Mouse (Mus musculus): Measurements from ENCODE around the gene Smpx. TPM values are rescaled to one million over a fixed set of nuclear protein-coding genes. Genes with fewer than 3 reads are reported as not detected.

The Smpx gene
- polyA plus RNA-seq, 1 experiment, result 10.2 TPM

DNA sequence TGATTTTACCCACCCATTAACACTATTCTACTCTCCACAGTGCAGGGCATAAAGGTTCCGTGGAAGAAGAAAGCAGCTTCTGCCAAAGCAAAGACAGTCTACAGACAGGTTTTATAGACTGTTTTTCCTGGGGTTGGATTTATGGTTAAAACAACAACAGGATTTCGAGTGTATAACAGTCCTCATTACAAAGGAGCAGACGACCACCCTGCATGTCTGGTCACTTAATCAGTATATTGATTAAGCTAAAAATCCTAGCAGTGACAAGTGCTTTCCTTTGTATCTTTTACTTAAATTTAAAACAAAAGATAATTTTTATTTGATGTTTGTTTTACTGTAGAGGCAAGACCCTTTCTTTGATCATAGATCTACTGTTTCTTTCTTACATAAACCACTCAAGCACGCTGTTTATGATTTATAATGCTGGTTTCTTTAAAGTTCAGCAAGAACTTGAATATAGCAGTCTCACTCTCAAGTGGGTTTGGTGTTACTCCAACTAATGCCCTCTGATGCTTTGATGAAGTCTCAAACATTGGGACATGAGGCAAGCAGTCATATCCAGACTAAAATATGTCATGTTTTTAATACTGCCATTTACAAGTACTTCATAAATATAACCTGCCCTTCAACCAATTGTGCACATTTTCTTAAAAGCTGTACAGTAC, 10.0 kb downstream of the Smpx start:
- 85% methylated on average over 4 of the region's 4 CpGs for WGBS

DNA sequence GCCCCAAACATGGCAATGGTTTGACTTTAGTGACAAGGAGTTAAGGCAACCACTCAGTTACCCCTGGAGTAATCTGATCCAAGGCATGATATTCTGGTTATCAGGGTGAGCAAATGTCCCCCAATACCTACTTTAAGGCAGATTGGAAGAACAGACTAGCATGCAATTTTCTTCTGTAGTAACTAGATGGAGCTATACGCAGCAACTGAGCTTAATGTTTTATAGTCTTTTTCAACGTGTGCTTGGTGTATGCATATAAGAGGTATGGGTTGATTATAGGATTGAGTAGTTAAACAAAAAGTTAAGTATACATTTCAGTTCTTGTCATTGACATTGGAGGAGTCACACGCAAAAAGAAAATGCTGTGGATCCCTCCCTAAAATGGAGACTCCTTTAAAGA, 21.2 kb downstream of the Smpx start:
- WGBS, result 73% methylated on average over 3 of the region's 3 CpGs
- no peak overlapping the region for H3K27ac ChIP-seq (ENCODE audit: insufficient read depth, low read length)

More for the DNA sequence above, 10.0 kb downstream of the Smpx start:
- H3K27me3 ChIP-seq (ENCODE audit: control insufficient read depth, insufficient read depth, low read length), result no peaks in the 10 kb centered on the region
- no peaks in the 10 kb centered on the region for H3K4me1 ChIP-seq (ENCODE audit: control insufficient read depth, insufficient read depth, low read length)
- no peak overlapping the region for H3K27ac ChIP-seq (ENCODE audit: insufficient read depth, low read length)
- no peak for DNase-seq
- TF ChIP-seq POLR2A (IDR thresholded peaks at IDR 0.05; ENCODE audit: borderline replicate concordance, insufficient read depth, low read length) (no peak), CTCF (IDR thresholded peaks at IDR 0.05; ENCODE audit: borderline replicate concordance, insufficient read depth, low read depth, low read length) (no peak)
- no peak overlapping the region for H3K4me3 ChIP-seq (replicated peaks; ENCODE audit: insufficient read depth, low read depth, low read length)

DNA sequence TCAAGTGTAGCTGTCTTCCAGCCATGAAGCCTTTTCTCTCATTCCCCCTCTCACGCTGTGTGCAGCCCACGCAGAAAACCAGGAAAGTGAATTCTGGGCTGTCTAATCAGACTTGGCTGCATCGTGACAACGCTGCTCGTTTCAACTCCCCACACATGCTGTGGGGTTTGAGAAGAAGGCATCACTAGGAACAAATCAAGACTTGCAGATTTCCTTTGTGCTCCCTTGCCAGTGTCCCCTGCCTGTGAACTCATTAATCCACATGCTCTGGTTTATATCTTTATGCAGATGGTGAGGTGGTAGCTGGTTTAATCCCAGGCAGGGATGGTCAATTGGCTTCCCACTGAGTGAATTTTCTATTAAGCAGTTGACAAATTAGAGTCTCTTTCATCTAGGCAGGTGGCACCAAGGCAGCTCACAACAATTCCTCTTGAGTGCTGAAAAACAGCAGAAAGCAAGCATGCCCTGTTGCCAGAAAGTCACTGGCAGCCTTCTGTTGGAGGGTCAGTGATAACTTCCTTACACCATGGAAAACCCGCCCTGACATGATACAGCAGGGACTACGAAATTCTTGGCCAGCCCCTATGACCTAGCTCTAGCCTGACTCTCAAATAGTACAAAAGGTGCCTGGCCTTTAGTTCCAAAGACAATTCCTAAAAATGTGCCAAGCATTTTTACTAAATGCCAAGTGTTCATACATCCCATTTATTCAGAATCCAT, 32.1 kb downstream of the Smpx start:
- Histone ChIP-seq H3K4me3 (replicated peaks; ENCODE audit: insufficient read depth, low read depth, low read length) (no peak overlapping the region), H3K27me3 (ENCODE audit: control insufficient read depth, insufficient read depth, low read length) (no peaks in the 10 kb centered on the region), H3K4me1 (ENCODE audit: control insufficient read depth, insufficient read depth, low read length) (peaks cover 11% of the 10 kb centered on the region; the same call in 1 of the 2 replicates), H3K27ac (ENCODE audit: insufficient read depth, low read length) (no peak overlapping the region)
- DNase-seq, result peak; percentile 29 to 39
- TF ChIP-seq CTCF (IDR thresholded peaks at IDR 0.05; ENCODE audit: borderline replicate concordance, insufficient read depth, low read depth, low read length), result no peak
- TF ChIP-seq POLR2A (IDR thresholded peaks at IDR 0.05; ENCODE audit: borderline replicate concordance, insufficient read depth, low read length), result no peak
- 16% methylated on average over 7 of the region's 7 CpGs for WGBS

More for the DNA sequence above, 21.2 kb downstream of the Smpx start:
- Histone ChIP-seq H3K4me1 (ENCODE audit: control insufficient read depth, insufficient read depth, low read length) (no peaks in the 10 kb centered on the region), H3K4me3 (replicated peaks; ENCODE audit: insufficient read depth, low read depth, low read length) (no peak overlapping the region), H3K27me3 (ENCODE audit: control insufficient read depth, insufficient read depth, low read length) (no peaks in the 10 kb centered on the region)
- TF ChIP-seq POLR2A (IDR thresholded peaks at IDR 0.05; ENCODE audit: borderline replicate concordance, insufficient read depth, low read length) (no peak), CTCF (IDR thresholded peaks at IDR 0.05; ENCODE audit: borderline replicate concordance, insufficient read depth, low read depth, low read length) (no peak)
- no peak for DNase-seq

DNA sequence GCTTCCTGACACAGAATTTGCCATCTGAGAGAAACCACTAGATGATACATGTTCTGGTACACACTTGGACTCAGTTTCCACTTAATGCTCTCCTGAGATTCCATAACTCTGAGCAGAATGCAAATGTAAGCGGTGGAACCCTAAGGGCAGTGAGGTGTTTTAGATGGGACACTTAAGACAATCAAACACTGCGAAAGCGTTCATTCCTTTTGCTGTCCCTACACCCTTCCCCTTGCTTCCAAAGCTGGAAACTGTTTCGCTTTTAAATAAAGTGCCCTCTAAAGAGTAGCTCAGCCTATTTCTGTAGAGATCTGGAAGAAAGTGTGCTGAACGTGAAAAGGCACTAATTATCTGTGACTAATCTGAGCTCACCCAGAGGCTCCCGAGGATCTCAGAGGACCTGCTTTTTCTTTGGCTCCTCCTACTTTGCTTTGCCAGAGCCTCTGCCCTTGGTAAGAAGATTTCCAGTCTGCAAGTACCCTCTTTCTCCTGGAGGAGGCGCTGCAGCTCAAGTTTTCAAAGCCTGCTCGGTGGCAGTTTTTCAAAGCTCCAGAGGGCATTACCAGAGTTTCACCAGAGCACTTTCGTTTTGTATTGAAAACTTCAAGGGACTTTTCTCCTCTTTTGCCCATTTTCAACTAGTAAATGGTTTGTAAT, 33.1 kb downstream of the Smpx start:
- TF ChIP-seq POLR2A (IDR thresholded peaks at IDR 0.05; ENCODE audit: borderline replicate concordance, insufficient read depth, low read length) (no peak), CTCF (IDR thresholded peaks at IDR 0.05; ENCODE audit: borderline replicate concordance, insufficient read depth, low read depth, low read length) (peak; percentile 66)
- Histone ChIP-seq H3K27ac (ENCODE audit: insufficient read depth, low read length) (no peak overlapping the region), H3K4me3 (replicated peaks; ENCODE audit: insufficient read depth, low read depth, low read length) (no peak overlapping the region), H3K27me3 (ENCODE audit: control insufficient read depth, insufficient read depth, low read length) (no peaks in the 10 kb centered on the region), H3K4me1 (ENCODE audit: control insufficient read depth, insufficient read depth, low read length) (peaks cover 11% of the 10 kb centered on the region; the same call in 1 of the 2 replicates)
- DNase-seq, result peak; percentile 79 to 81
- WGBS, result 27% methylated on average over 9 of the region's 9 CpGs

DNA sequence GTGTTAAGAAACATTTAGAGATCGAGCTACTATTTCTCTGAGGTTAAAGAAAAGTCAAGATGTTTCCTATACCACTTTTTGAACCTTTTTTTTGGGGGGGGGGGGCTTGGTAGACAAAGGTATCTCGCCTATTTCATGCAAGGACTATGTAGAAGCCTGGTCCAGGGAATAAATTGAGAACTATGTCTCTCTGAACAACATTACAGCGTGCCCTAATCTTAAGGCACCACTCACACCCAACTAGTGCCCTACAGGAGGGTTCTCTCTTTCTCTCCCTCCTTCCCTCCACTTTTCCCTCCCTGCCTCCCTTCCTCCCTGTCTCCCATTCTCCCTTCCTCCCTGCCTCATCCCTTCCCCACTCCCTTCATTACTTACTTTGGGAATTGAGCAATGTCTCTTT, 33.6 kb downstream of the Smpx start:
- Histone ChIP-seq H3K4me3 (replicated peaks; ENCODE audit: insufficient read depth, low read depth, low read length) (no peak overlapping the region), H3K27me3 (ENCODE audit: control insufficient read depth, insufficient read depth, low read length) (no peaks in the 10 kb centered on the region), H3K27ac (ENCODE audit: insufficient read depth, low read length) (no peak overlapping the region), H3K4me1 (ENCODE audit: control insufficient read depth, insufficient read depth, low read length) (peaks cover 11% of the 10 kb centered on the region; the same call in 1 of the 2 replicates)
- no peak for DNase-seq
- 62% methylated on average over 3 of the region's 3 CpGs for WGBS
- no peak for TF ChIP-seq POLR2A (IDR thresholded peaks at IDR 0.05; ENCODE audit: borderline replicate concordance, insufficient read depth, low read length)
- TF ChIP-seq CTCF (IDR thresholded peaks at IDR 0.05; ENCODE audit: borderline replicate concordance, insufficient read depth, low read depth, low read length), result no peak

DNA sequence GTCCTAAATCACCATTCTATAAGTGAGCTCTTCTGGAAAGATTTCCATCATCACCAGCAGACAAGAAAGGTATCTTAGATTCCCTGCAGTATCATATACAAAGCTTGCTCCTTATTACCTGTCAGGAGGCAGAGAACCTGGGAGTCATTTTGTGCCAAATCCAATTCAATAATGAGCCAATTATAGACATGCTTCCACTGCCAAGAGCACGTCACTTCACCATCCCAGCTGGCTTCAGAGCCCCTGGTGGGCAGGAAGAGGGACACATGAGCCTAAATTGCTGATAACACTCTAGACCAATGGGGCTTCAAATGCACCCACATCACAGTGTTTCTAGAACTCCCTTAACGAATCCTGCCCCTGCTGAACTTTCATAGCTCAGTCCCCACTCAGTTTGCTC, 35.1 kb downstream of the Smpx start:
- whole genome bisulfite sequencing, result 10% methylated on average over 2 of the region's 2 CpGs
- Histone ChIP-seq H3K27ac (ENCODE audit: insufficient read depth, low read length) (no peak overlapping the region), H3K4me1 (ENCODE audit: control insufficient read depth, insufficient read depth, low read length) (peaks cover 11% of the 10 kb centered on the region; the same call in 1 of the 2 replicates), H3K4me3 (replicated peaks; ENCODE audit: insufficient read depth, low read depth, low read length) (no peak overlapping the region), H3K27me3 (ENCODE audit: control insufficient read depth, insufficient read depth, low read length) (no peaks in the 10 kb centered on the region)
- DNase-seq, result peak; percentile 43 to 63
- TF ChIP-seq CTCF (IDR thresholded peaks at IDR 0.05; ENCODE audit: borderline replicate concordance, insufficient read depth, low read depth, low read length), result no peak
- TF ChIP-seq POLR2A (IDR thresholded peaks at IDR 0.05; ENCODE audit: borderline replicate concordance, insufficient read depth, low read length), result no peak

DNA sequence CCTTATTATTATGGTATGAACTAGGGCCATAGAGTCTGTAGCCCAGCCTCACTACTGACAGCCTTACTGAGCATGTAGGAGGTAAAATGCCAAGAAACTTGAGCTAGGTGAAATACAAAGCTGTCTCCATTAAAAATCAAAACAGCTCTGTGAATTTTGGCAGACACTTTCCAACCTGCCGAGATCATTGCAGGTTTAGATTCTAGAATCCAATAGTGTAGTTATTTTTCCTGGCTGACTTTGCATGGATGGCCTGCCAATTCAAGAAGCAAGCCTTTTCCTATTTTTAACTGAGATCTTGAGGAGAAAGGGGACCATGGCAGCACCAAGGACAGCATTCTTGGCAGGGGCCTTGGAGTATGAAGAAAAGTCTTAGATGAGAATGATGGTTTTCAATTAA, 35.6 kb downstream of the Smpx start:
- Histone ChIP-seq H3K27me3 (ENCODE audit: control insufficient read depth, insufficient read depth, low read length) (no peaks in the 10 kb centered on the region), H3K4me3 (replicated peaks; ENCODE audit: insufficient read depth, low read depth, low read length) (no peak overlapping the region), H3K27ac (ENCODE audit: insufficient read depth, low read length) (no peak overlapping the region), H3K4me1 (ENCODE audit: control insufficient read depth, insufficient read depth, low read length) (peaks cover 11% of the 10 kb centered on the region; the same call in 1 of the 2 replicates)
- WGBS, result 3% methylated on average over 1 of the region's 1 CpGs
- DNase-seq, result peak in 1 of 2 experiments; percentile 56
- no peak for TF ChIP-seq CTCF (IDR thresholded peaks at IDR 0.05; ENCODE audit: borderline replicate concordance, insufficient read depth, low read depth, low read length)
- TF ChIP-seq POLR2A (IDR thresholded peaks at IDR 0.05; ENCODE audit: borderline replicate concordance, insufficient read depth, low read length), result no peak
